Mouse (Mus musculus) fat pad, adult 2 months (tissue): Measurements from ENCODE around the gene Lcn10.
"Not testable (repeated sequence)": the region's sequence is repeated elsewhere in the genome, so short reads cannot be mapped to it uniquely, and the experiment has no call there.

Experiments used
- DNase-seq: peaks from one replicate; pipeline ENCODE4 v3.0.0-alpha.2; 2011; ENCODE audit warnings: low read depth, low spot score; ENCODE audit errors: extremely low read depth

Gene Lcn10

GRCm38 (mm10) chr2:25682426-25682825, at the start of gene Lcn10:
TSS of gene Lcn10 (plus strand) at chr2:25682726.
- no peak for DNase-seq

- DNase-seq, result no peak
These were observed 48.9 kb upstream of the Lcn10 start for GRCm38 (mm10) chr2:25633616-25634015.

- DNase-seq, result no peak
These were observed 48.5 kb upstream of the Lcn10 start for GRCm38 (mm10) chr2:25634046-25634445.

- DNase-seq, result no peak
These were observed 42.6 kb upstream of the Lcn10 start for GRCm38 (mm10) chr2:25639890-25640289.

- no peak for DNase-seq
These were observed 29.6 kb upstream of the Lcn10 start, which contains the start of gene Lcn8 for GRCm38 (mm10) chr2:25652902-25653301. TSS of gene Lcn8 (plus strand) at chr2:25653120.

GRCm38 (mm10) chr2:25654502-25654901, 28.0 kb upstream of the Lcn10 start:
- no peak for DNase-seq

- DNase-seq, result no peak
These were observed 25.8 kb upstream of the Lcn10 start for GRCm38 (mm10) chr2:25656691-25657090.

- no peak for DNase-seq
These were observed 25.3 kb upstream of the Lcn10 start for GRCm38 (mm10) chr2:25657246-25657645.

GRCm38 (mm10) chr2:25657652-25658051, 24.9 kb upstream of the Lcn10 start, which contains the start of gene Lcn5:
TSS of gene Lcn5 (plus strand) at chr2:25657952.
- no peak for DNase-seq

GRCm38 (mm10) chr2:25660279-25660678, 22.2 kb upstream of the Lcn10 start:
- DNase-seq, result no peak

- no peak for DNase-seq
These were observed 21.1 kb upstream of the Lcn10 start for GRCm38 (mm10) chr2:25661245-25661970.

- no peak for DNase-seq
These were observed 19.0 kb upstream of the Lcn10 start for GRCm38 (mm10) chr2:25663511-25663910.

- DNase-seq, result no peak
These were observed 18.4 kb upstream of the Lcn10 start for GRCm38 (mm10) chr2:25664125-25664524.

- no peak for DNase-seq
These were observed 16.0 kb upstream of the Lcn10 start for GRCm38 (mm10) chr2:25666516-25666915.

GRCm38 (mm10) chr2:25676486-25676885, 6.0 kb upstream of the Lcn10 start, which contains the start of gene Lcn6:
TSS of gene Lcn6 (plus strand) at chr2:25676786.
- no peak for DNase-seq

GRCm38 (mm10) chr2:25679559-25679958, 3.0 kb upstream of the Lcn10 start:
- no peak for DNase-seq

- no peak for DNase-seq
These were observed 4.4 kb downstream of the Lcn10 start for GRCm38 (mm10) chr2:25686941-25687340.

- DNase-seq, result no peak
These were observed 12.1 kb downstream of the Lcn10 start for GRCm38 (mm10) chr2:25694605-25695004.

- no peak for DNase-seq
These were observed 14.4 kb downstream of the Lcn10 start for GRCm38 (mm10) chr2:25696951-25697350.

GRCm38 (mm10) chr2:25698696-25699095, 16.2 kb downstream of the Lcn10 start:
- DNase-seq, result no peak

- not testable (repeated sequence) for DNase-seq
These were observed 17.2 kb downstream of the Lcn10 start, which contains the start of gene Obp2a for GRCm38 (mm10) chr2:25699743-25700142. TSS of gene Obp2a (plus strand) at chr2:25700043.

GRCm38 (mm10) chr2:25701001-25701400, 18.5 kb downstream of the Lcn10 start:
- no peak for DNase-seq

- DNase-seq, result no peak
These were observed 21.2 kb downstream of the Lcn10 start for GRCm38 (mm10) chr2:25703706-25704105.
